Mouse (Mus musculus) neural tube, embryonic 14.5 days (tissue): ENCODE data around the gene Sh3d19. TPM values are rescaled to one million over a fixed set of nuclear protein-coding genes. Genes with fewer than 3 reads are reported as not detected.

ENCODE experiments used
- ATAC-seq: fragments of 200-750 bp; cut with Nextera tagmentation; 2 replicates; pipeline ENCODE4 v1.8.0; 2017; ENCODE audit warnings: low read depth, mild to moderate bottlenecking, moderate TSS enrichment, moderate library complexity
- H3K27ac ChIP-seq: fragments of 300-500 bp; sonication (generic); 2 replicates; pipeline ENCODE4 v1.5.1; 2014; ENCODE audit warnings: low read depth, mild to moderate bottlenecking, control low read depth, low read length, moderate library complexity, mixed read lengths
- H3K27me3 ChIP-seq: fragments of 300-500 bp; sonication (generic); 2 replicates; pipeline ENCODE4 v1.6.1; 2014; ENCODE audit warnings: low read length; ENCODE audit not compliant: control insufficient read depth, insufficient read depth
- H3K36me3 ChIP-seq: fragments of 300-500 bp; sonication (generic); 2 replicates; pipeline ENCODE4 v1.6.1; 2014; ENCODE audit warnings: low read length, mixed read lengths; ENCODE audit not compliant: control insufficient read depth, insufficient read depth
- H3K4me1 ChIP-seq: fragments of 300-500 bp; sonication (generic); 2 replicates; pipeline ENCODE4 v1.6.1; 2014; ENCODE audit warnings: low read length; ENCODE audit not compliant: control insufficient read depth, insufficient read depth
- H3K4me2 ChIP-seq: fragments of 300-500 bp; sonication (generic); 2 replicates; pipeline ENCODE4 v1.6.1; 2014; ENCODE audit warnings: mild to moderate bottlenecking, low read depth, low read length, control low read depth
- H3K4me3 ChIP-seq: fragments of 300-500 bp; sonication (generic); 2 replicates; pipeline ENCODE4 v1.5.1; 2014; ENCODE audit warnings: low read depth, low read length, control low read depth, mixed read lengths
- H3K9ac ChIP-seq: fragments of 300-500 bp; sonication (generic); replicated peaks from 2 replicates; pipeline ENCODE4 v1.6.1; 2014; ENCODE audit warnings: low read depth, mild to moderate bottlenecking, control low read depth, low read length, mixed read lengths
- H3K9me3 ChIP-seq: fragments of 300-500 bp; sonication (generic); 2 replicates; pipeline ENCODE4 v1.6.1; 2016; ENCODE audit warnings: low read length; ENCODE audit not compliant: control insufficient read depth
- WGBS: fragments of 180-500 bp; shearing (Covaris S2); extraction: QIAGEN DNeasy Blood & Tissue Kit; methylation state at CpG from one replicate; pipeline ENCODE4 v1.1.7; 2014; 5-methylcytosine and 5-hydroxymethylcytosine counted together
- polyA plus RNA-seq: library from polyadenylated mRNA; unstranded; fragments of >200 nt; fragmentation: Nextera tagmentation; extraction: Ambion mirVana; gene quantifications from 2 replicates; pipeline ENCODE4 v1.2.1, GENCODE M21; 2014

Gene Sh3d19
- 14.4 and 15.5 TPM in 2 replicates for polyA plus RNA-seq

DNA sequence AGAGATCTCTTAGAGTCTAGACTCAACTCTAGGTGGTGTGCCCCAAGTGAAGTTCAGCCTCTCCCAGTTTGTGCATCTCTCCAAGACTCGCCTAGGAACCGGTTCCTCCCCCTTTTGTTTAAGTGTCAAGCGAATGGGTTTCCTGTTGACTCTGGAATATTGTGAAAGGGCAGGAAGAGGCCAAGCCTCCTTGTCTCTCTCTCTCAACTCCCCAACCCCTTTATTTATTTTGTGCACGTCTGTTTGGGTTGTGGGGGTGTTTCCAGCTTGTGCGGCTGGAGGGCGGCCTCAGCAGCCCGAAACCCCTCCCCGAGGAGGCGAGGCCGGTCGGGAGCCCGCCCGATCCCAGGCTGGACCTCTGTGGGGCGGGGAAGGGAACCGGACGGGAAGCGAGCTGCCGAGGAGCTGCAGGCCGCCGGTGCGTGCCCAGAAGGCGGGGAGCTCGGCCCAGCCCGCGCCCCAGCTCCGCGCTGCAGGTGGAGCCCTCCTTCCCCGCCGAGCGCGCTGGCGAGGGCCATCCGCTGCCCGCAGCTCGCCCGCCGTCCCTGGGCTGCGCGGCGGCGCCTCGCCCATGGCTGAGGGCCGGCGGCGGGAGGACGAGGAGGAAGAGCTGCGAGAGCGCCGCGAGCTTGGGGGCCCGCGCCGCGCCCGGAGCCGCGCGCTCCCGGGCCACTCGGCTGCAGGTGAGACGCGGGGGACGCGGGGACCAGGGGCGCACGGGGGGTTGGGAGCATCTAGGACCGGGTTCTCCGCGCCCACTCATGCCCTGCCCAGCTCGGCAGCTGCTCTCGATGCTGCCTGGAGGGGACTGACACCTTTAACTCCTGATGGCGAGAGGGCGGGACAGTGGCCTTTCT, at the start of gene Sh3d19:
Gene Sh3d19 (plus strand): TSS at position 368 of the 857 bp plus-strand sequence.
- Histone ChIP-seq H3K4me2 (peak within 1 kb of the TSS; percentile 64), H3K9ac (peak within 1 kb of the TSS; percentile 89), H3K4me1 (no peaks in the 10 kb centered on the region), H3K9me3 (no peaks in the 10 kb centered on the region), H3K36me3 (no peaks in the 10 kb centered on the region), H3K27me3 (no peaks in the 10 kb centered on the region), H3K4me3 (peak within 1 kb of the TSS; percentile 75), H3K27ac (0 out of 2 replicates have a peak within 1 kb of the TSS, but pooled peaks have one; percentile 28)
- WGBS = 0% methylated on average over 54 of the region's 73 CpGs
- ATAC-seq = peak; percentile 94

DNA sequence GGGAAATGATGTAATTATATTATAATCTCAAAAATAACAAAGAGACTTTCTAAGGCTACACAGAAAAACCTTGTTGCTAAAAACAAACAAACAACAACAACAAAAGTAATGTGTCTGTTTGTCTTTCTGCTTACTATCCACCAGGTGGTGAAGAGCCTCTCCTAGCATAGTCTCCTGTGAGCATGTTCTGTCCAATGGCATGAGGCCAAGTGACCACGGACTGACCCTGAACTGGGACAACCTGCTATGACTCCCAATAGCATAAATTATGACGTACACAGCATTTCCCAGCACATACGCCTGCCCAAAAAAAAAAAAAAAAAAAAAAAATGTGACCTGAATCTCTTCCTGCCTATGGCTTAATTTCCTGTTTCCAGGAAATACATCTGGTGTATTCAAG, 48.6 kb upstream of the Sh3d19 start:
- no peak overlapping the region for H3K4me3 ChIP-seq
- no peak for ATAC-seq
- no peak overlapping the region for H3K9ac ChIP-seq
- H3K27ac ChIP-seq = no peak overlapping the region
- H3K9me3 ChIP-seq = no peaks in the 10 kb centered on the region
- H3K4me2 ChIP-seq = no peak overlapping the region
- no peaks in the 10 kb centered on the region for H3K36me3 ChIP-seq
- 64% methylated on average over 3 of the region's 3 CpGs for WGBS
- H3K27me3 ChIP-seq = no peaks in the 10 kb centered on the region
- no peaks in the 10 kb centered on the region for H3K4me1 ChIP-seq

DNA sequence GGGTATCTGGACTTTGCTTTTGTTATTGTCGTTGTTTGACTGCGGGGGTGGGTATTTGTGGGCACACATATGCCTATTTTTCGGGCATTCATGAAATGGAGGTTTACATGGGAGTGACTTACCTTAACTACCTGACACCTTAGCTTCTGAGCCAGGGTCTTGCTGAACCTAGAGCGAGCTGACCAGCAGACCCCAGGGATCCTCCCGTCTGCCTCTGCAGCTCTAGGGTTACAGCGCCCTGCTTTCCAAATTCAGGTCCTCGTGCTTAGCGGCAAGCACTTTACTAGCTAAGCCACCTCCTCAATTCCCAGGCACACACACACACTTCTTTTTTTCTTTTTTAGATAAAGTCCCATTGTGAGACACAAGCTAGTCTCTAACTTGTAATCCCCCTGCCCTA, 47.6 kb upstream of the Sh3d19 start:
- H3K9ac ChIP-seq = no peak overlapping the region
- H3K4me3 ChIP-seq = no peak overlapping the region
- no peaks in the 10 kb centered on the region for H3K4me1 ChIP-seq
- 76% methylated on average over 8 of the region's 8 CpGs for WGBS
- no peak overlapping the region for H3K4me2 ChIP-seq
- no peak for ATAC-seq
- no peaks in the 10 kb centered on the region for H3K36me3 ChIP-seq
- H3K9me3 ChIP-seq = no peaks in the 10 kb centered on the region
- no peak overlapping the region for H3K27ac ChIP-seq
- no peaks in the 10 kb centered on the region for H3K27me3 ChIP-seq

DNA sequence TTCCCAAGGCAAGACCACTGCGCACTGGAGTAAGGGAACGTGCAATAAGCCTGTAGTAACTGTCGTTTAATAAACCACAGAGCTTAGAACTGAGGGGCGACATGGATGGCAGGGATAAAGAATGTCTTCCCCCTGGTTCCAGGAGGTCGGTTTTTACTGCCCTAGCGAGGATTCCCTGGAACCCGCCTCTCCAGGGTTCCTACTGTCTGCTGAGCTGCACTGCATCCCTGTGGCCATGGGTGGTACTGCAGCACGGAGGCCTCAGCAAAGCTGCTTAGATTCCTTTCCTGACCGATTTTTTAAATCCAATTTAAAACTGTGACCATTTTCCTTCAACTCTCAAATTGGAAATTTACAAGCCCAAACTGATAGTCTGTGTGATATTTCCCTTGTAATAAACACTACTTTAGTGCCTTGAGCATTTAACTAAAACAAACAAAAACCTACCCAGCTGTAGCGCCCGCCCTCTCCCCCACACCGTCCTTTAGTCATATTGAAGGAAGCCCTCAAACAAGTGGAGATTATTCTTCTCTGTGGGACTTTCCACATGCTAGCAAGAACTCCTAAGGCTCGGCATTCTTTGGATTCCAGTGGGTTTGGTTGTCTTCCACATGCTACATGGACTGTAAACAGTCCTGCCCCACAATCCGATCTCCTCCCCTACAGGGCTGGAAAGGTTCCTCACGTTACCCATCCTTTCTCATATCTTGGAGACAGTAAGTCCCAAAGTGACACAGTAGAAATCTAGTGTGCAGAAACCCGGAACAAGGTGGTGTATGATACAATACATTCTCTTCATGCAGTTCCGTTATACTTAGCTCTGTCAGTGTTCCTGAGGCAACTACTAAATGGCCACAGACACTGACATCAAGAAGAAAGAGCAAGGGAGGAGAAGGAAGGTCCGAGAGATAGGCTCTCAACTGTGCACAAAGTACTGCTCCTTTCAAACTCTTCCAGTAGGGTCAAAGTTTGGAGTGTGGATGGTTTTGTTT, 46.7 kb upstream of the Sh3d19 start:
- Histone ChIP-seq H3K36me3 (no peaks in the 10 kb centered on the region), H3K9ac (no peak overlapping the region), H3K4me2 (no peak overlapping the region), H3K4me3 (no peak overlapping the region), H3K9me3 (no peaks in the 10 kb centered on the region), H3K27me3 (no peaks in the 10 kb centered on the region), H3K4me1 (no peaks in the 10 kb centered on the region), H3K27ac (no peak overlapping the region)
- WGBS = 47% methylated on average over 18 of the region's 18 CpGs
- peak; percentile 63; the same call in 1 of the 2 replicates for ATAC-seq

DNA sequence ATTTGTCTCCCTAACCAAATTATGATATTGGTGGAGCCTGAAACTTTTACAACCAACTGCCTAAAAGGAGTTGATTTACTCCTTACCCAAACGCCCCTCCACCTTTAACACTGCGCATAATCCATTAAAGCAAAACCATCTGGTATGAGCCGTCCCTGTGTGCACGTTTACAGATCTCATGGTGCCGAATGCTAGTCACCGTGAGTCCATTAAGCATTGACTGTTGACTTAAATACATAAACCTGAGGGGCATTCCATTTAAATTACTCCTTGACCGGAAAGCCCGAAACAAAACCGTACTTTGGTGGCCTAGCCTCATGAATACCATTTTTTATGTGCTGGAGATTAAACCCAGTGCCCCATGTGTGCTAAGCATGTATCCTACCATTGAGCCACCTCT, 43.6 kb upstream of the Sh3d19 start:
- no peaks in the 10 kb centered on the region for H3K9me3 ChIP-seq
- ATAC-seq = no peak
- WGBS = 72% methylated on average over 9 of the region's 9 CpGs
- no peaks in the 10 kb centered on the region for H3K4me1 ChIP-seq
- H3K27ac ChIP-seq = no peak overlapping the region
- no peak overlapping the region for H3K9ac ChIP-seq
- no peak overlapping the region for H3K4me2 ChIP-seq
- no peak overlapping the region for H3K4me3 ChIP-seq
- H3K27me3 ChIP-seq = no peaks in the 10 kb centered on the region
- no peaks in the 10 kb centered on the region for H3K36me3 ChIP-seq

DNA sequence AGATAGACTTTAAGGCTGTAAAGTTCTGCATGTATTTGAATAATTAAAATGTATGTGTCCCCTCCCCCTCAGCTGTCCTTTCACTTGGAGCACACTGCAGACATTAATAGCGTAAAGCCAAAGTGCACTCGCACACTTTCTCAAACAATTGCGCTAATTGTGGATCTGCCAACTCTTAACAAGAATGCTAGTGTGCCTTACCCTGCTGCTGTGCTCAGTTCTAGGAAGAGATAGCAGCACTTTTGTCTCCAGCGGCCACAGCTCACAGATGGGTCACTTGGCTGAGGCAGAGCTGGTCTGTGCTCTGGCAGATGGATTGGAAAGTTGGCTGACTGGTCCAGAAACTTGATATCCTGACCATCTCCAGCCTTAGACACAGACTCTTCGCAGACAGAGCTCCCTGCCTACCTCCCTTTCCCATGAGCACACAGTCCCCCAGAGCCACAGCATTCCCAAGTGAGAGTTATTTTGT, 42.7 kb upstream of the Sh3d19 start:
- 74% methylated on average over 5 of the region's 5 CpGs for WGBS

DNA sequence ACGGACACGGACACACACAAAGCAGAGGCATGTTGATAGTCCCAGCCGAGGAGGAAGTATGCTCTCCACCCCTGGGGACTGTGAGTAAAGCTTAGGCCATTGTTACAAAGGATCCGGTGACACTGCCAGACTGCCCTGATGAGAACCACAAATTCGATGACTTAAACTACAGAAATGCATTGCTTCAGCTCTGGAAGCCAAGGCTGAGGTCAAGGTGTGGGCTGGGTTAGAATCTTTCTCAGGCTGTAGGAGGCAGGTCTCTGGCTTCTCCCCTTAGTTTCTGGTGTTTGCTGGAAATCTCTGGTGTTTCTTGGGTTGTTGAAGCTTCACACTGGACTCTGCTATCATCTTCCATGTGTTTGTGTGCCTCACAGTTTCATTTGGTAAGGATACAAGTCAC, 41.2 kb upstream of the Sh3d19 start:
- no peak overlapping the region for H3K4me2 ChIP-seq
- H3K4me1 ChIP-seq = no peaks in the 10 kb centered on the region
- no peaks in the 10 kb centered on the region for H3K36me3 ChIP-seq
- no peak overlapping the region for H3K27ac ChIP-seq
- H3K9ac ChIP-seq = no peak overlapping the region
- no peak for ATAC-seq
- no peaks in the 10 kb centered on the region for H3K9me3 ChIP-seq
- WGBS = 81% methylated on average over 5 of the region's 5 CpGs
- H3K27me3 ChIP-seq = no peaks in the 10 kb centered on the region
- H3K4me3 ChIP-seq = no peak overlapping the region

More for the DNA sequence above, 42.7 kb upstream of the Sh3d19 start:
- no peaks in the 10 kb centered on the region for H3K27me3 ChIP-seq
- H3K9me3 ChIP-seq = no peaks in the 10 kb centered on the region
- H3K4me1 ChIP-seq = no peaks in the 10 kb centered on the region
- H3K4me2 ChIP-seq = no peak overlapping the region
- no peaks in the 10 kb centered on the region for H3K36me3 ChIP-seq
- no peak overlapping the region for H3K9ac ChIP-seq
- no peak overlapping the region for H3K4me3 ChIP-seq
- H3K27ac ChIP-seq = no peak overlapping the region
- ATAC-seq = peak; percentile 66; the same call in 1 of the 2 replicates

DNA sequence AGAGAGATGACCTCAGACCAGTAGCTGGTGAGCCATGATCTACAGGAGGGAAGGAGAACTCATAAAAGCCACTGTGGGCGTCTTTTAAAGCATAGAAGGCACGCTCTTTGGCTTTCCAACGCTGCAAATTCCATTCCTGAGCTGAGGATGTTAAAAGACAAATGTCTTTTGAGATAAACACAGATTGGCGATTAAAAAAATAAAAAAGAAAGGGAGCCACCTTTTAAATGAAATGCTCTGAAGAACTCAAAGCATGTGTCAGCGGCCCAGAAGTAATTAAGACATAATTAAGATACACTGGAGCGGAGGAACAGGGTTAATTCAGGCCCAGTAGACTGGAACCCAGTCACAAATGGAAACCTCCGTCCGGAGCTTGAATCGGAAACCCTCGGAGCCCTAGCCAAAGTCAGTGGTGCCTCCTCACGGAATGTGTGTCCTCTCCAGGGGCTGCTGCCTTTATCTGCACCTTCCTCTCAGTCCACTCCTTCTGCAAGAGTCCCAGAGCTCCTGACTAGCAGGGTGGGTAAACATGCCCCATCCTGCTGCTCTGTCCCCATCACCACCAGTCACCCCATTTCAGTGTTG, 40.1 kb upstream of the Sh3d19 start:
- 56% methylated on average over 11 of the region's 11 CpGs for WGBS

More for the DNA sequence above, 40.1 kb upstream of the Sh3d19 start:
- Histone ChIP-seq H3K27me3 (no peaks in the 10 kb centered on the region), H3K36me3 (no peaks in the 10 kb centered on the region), H3K4me3 (no peak overlapping the region), H3K27ac (no peak overlapping the region), H3K4me1 (no peaks in the 10 kb centered on the region), H3K9ac (no peak overlapping the region), H3K4me2 (no peak overlapping the region), H3K9me3 (no peaks in the 10 kb centered on the region)
- no peak for ATAC-seq
